Mouse (Mus musculus) E14TG2a.4 (cell line): ENCODE measurements at regions not wholly inside any gene's neighbourhood (a gene's known extent, or its start where the extent isn't known, plus 50 kb on each side); places are given as distances from the start of the nearest gene placed in this dataset.

Source experiments
- H3K27me3 ChIP-seq: 2 replicates; pipeline ENCODE4 v1.6.1; 2014; ENCODE audit warnings: low read length, control low read depth; ENCODE audit not compliant: insufficient read depth
- H3K36me3 ChIP-seq: 2 replicates; pipeline ENCODE4 v1.6.1; 2014; ENCODE audit warnings: low read length, control low read depth; ENCODE audit not compliant: insufficient read depth
- H3K4me1 ChIP-seq: replicated peaks from 2 replicates; pipeline ENCODE4 v1.6.1; 2014; ENCODE audit warnings: low read depth, low read length, control low read depth
- H3K4me3 ChIP-seq: replicated peaks from 2 replicates; pipeline ENCODE4 v1.5.1; 2014; ENCODE audit warnings: mild to moderate bottlenecking, low read length
- H3K9me3 ChIP-seq: 2 replicates; pipeline ENCODE4 v1.6.1; 2014; ENCODE audit warnings: low read length, control low read depth
- CTCF ChIP-seq: conservative IDR thresholded peaks from 2 replicates; pipeline ENCODE4 v1.5.1; 2014; ENCODE audit warnings: low read length
- NANOG ChIP-seq: IDR thresholded peaks from 2 replicates; pipeline ENCODE4 v1.6.1; 2014; ENCODE audit warnings: borderline replicate concordance, low read length, mixed read lengths
- POU5F1 ChIP-seq: IDR thresholded peaks from 2 replicates; pipeline ENCODE4 v1.6.1; 2014; ENCODE audit warnings: low read length, borderline replicate concordance

- H3K4me1 ChIP-seq = peaks cover 14% of the 10 kb centered on the region
- TF ChIP-seq NANOG (no peak), POU5F1 (no peak), CTCF (no peak)
- H3K9me3 ChIP-seq = no peaks in the 10 kb centered on the region
- no peaks in the 10 kb centered on the region for H3K36me3 ChIP-seq
- no peaks in the 10 kb centered on the region; the same call in 1 of the 2 replicates for H3K27me3 ChIP-seq
- no peak overlapping the region for H3K4me3 ChIP-seq
These were observed 87.9 kb upstream of the Ptpn1 start for GRCm38 (mm10) chr2:167843921-167844320.

- no peak overlapping the region for H3K4me3 ChIP-seq
- H3K9me3 ChIP-seq = no peaks in the 10 kb centered on the region
- TF ChIP-seq NANOG (no peak), POU5F1 (no peak), CTCF (no peak)
These were observed 88.9 kb upstream of the Ptpn1 start for GRCm38 (mm10) chr2:167842993-167843392.

GRCm38 (mm10) chr2:167842473-167842872 lies 89.4 kb upstream of the Ptpn1 start:
- H3K9me3 ChIP-seq = no peaks in the 10 kb centered on the region
- no peak for TF ChIP-seq NANOG
- TF ChIP-seq POU5F1 = no peak
- no peak for TF ChIP-seq CTCF
- H3K36me3 ChIP-seq = no peaks in the 10 kb centered on the region
- peaks cover 14% of the 10 kb centered on the region for H3K4me1 ChIP-seq
- no peaks in the 10 kb centered on the region; the same call in 1 of the 2 replicates for H3K27me3 ChIP-seq
- no peak overlapping the region for H3K4me3 ChIP-seq

More at GRCm38 (mm10) chr2:167842993-167843392, 88.9 kb upstream of the Ptpn1 start:
- Histone ChIP-seq H3K36me3 (no peaks in the 10 kb centered on the region), H3K4me1 (peaks cover 14% of the 10 kb centered on the region), H3K27me3 (no peaks in the 10 kb centered on the region; the same call in 1 of the 2 replicates)

GRCm38 (mm10) chr2:167841339-167842240 lies 90.3 kb upstream of the Ptpn1 start:
- Histone ChIP-seq H3K9me3 (no peaks in the 10 kb centered on the region), H3K27me3 (no peaks in the 10 kb centered on the region; the same call in 1 of the 2 replicates), H3K4me3 (no peak overlapping the region), H3K4me1 (peaks cover 14% of the 10 kb centered on the region), H3K36me3 (no peaks in the 10 kb centered on the region)
- no peak for TF ChIP-seq NANOG
- no peak for TF ChIP-seq POU5F1
- no peak for TF ChIP-seq CTCF

GRCm38 (mm10) chr2:167840344-167840743 lies 91.5 kb upstream of the Ptpn1 start:
- peaks cover 14% of the 10 kb centered on the region for H3K4me1 ChIP-seq
- peaks cover 5% of the 10 kb centered on the region; the same call in 1 of the 2 replicates for H3K9me3 ChIP-seq
- no peaks in the 10 kb centered on the region; the same call in 1 of the 2 replicates for H3K27me3 ChIP-seq
- TF ChIP-seq CTCF (no peak), POU5F1 (no peak), NANOG (no peak)
- H3K4me3 ChIP-seq = no peak overlapping the region
- no peaks in the 10 kb centered on the region for H3K36me3 ChIP-seq

- TF ChIP-seq POU5F1 = no peak
- TF ChIP-seq CTCF = no peak
- no peak for TF ChIP-seq NANOG
- Histone ChIP-seq H3K9me3 (peaks cover 7% of the 10 kb centered on the region; the same call in 1 of the 2 replicates), H3K4me3 (no peak overlapping the region), H3K27me3 (no peaks in the 10 kb centered on the region; the same call in 1 of the 2 replicates), H3K36me3 (no peaks in the 10 kb centered on the region), H3K4me1 (peaks cover 14% of the 10 kb centered on the region)
These were observed 92.4 kb upstream of the Ptpn1 start for GRCm38 (mm10) chr2:167839324-167839981.

GRCm38 (mm10) chr2:167837596-167837995 lies 94.3 kb upstream of the Ptpn1 start:
- TF ChIP-seq CTCF (no peak), POU5F1 (no peak), NANOG (no peak)
- H3K27me3 ChIP-seq = peaks cover 6% of the 10 kb centered on the region
- no peak overlapping the region for H3K4me3 ChIP-seq

GRCm38 (mm10) chr2:167836611-167837010 lies 95.2 kb upstream of the Ptpn1 start:
- Histone ChIP-seq H3K27me3 (peaks cover 6% of the 10 kb centered on the region), H3K4me3 (no peak overlapping the region), H3K9me3 (peaks cover 7% of the 10 kb centered on the region; the same call in 1 of the 2 replicates), H3K36me3 (no peaks in the 10 kb centered on the region), H3K4me1 (peaks cover 6% of the 10 kb centered on the region)
- TF ChIP-seq POU5F1 (no peak), NANOG (no peak), CTCF (no peak)

More at GRCm38 (mm10) chr2:167837596-167837995, 94.3 kb upstream of the Ptpn1 start:
- Histone ChIP-seq H3K9me3 (peaks cover 7% of the 10 kb centered on the region; the same call in 1 of the 2 replicates), H3K36me3 (no peaks in the 10 kb centered on the region), H3K4me1 (peaks cover 14% of the 10 kb centered on the region)
